Mouse (Mus musculus): ENCODE results near the gene Caskin2. TPM values are rescaled to one million over a fixed set of nuclear protein-coding genes. Genes with fewer than 3 reads are reported as not detected.

Gene Caskin2
- total and polyA plus RNA-seq, 3 experiments, result 6.5 to 10.9 TPM; not detected in 1

- TF ChIP-seq TBP (IDR thresholded peaks at IDR 0.05; ENCODE audit: low read depth, low read length), result no peak
- TF ChIP-seq SIN3A (IDR thresholded peaks at IDR 0.05; ENCODE audit: low read length), result no peak
- no peak for TF ChIP-seq ZC3H11A (IDR thresholded peaks at IDR 0.05; ENCODE audit: low read depth, low read length)
- no peak for TF ChIP-seq CHD2 (IDR thresholded peaks at IDR 0.05; ENCODE audit: low read length)
- no peak for TF ChIP-seq MAZ (IDR thresholded peaks at IDR 0.05; ENCODE audit: low read depth, low read length)
- no peak for TF ChIP-seq ZNF384 (IDR thresholded peaks at IDR 0.05; ENCODE audit: low read depth, low read length)
- no peak for TF ChIP-seq KAT2A (conservative IDR thresholded peaks at IDR 0.05; ENCODE audit: low read depth, low read length)
- TF ChIP-seq RAD21 (IDR thresholded peaks at IDR 0.05; ENCODE audit: low read depth, low read length), result no peak
- TF ChIP-seq ZKSCAN1 (IDR thresholded peaks at IDR 0.05; ENCODE audit: low read depth, low read length), result no peak
- no peak for TF ChIP-seq UBTF (IDR thresholded peaks at IDR 0.05; ENCODE audit: borderline replicate concordance, insufficient read depth, low read depth, low read length)
- TF ChIP-seq USF1 (IDR thresholded peaks at IDR 0.05; ENCODE audit: low read depth, low read length), result no peak
- TF ChIP-seq POLR2A (IDR thresholded peaks at IDR 0.05; ENCODE audit: control insufficient read depth in 1 of 2, insufficient read depth in 1 of 2, low read depth in 1 of 2, low read length in 2 of 2, poor library complexity in 1 of 2), result no peak
- no peak for TF ChIP-seq TCF12 (IDR thresholded peaks at IDR 0.05; ENCODE audit: low read depth, low read length)
- TF ChIP-seq POLR2AphosphoS5 (IDR thresholded peaks at IDR 0.05; ENCODE audit: borderline replicate concordance, low read depth, low read length), result no peak
- TF ChIP-seq BHLHE40 (IDR thresholded peaks at IDR 0.05; ENCODE audit: borderline replicate concordance, low read depth, low read length), result no peak
- TF ChIP-seq HCFC1 (IDR thresholded peaks at IDR 0.05; ENCODE audit: low read depth, low read length), result no peak
- H3K4me1 ChIP-seq (ENCODE audit: control insufficient read depth in 1 of 2, insufficient read depth in 2 of 2, low read length in 2 of 2), result no peaks in the 10 kb centered on the region
- no peaks in the 10 kb centered on the region for H3K79me2 ChIP-seq (ENCODE audit: control insufficient read depth, insufficient read depth, low read length, poor library complexity)
- no peaks in the 10 kb centered on the region for H3K9me3 ChIP-seq (replicated peaks; ENCODE audit: insufficient read depth, low read length)
- H3K9ac ChIP-seq (ENCODE audit: control insufficient read depth, low read depth, low read length, poor library complexity, severe bottlenecking), result no peak overlapping the region
- H3K36me3 ChIP-seq (ENCODE audit: control insufficient read depth in 1 of 2, insufficient read depth in 2 of 2, low read length in 2 of 2), result no peaks in the 10 kb centered on the region
- no peaks in the 10 kb centered on the region for H3K27me3 ChIP-seq (ENCODE audit: control insufficient read depth in 1 of 2, insufficient read depth in 2 of 2, low read length in 2 of 2)
- no peak for DNase-seq (ENCODE audit: low read depth, low spot score)
- H3K27ac ChIP-seq (ENCODE audit: control insufficient read depth, low read depth, low read length), result no peak overlapping the region
- H3K4me3 ChIP-seq (ENCODE audit: control insufficient read depth in 1 of 2, insufficient read depth in 1 of 2, low read depth in 2 of 2, low read length in 2 of 2), result no peak overlapping the region
These were observed 10.2 kb downstream of the Caskin2 start for GRCm38 (mm10) chr11:115803072-115803709.

GRCm38 (mm10) chr11:115800981-115801380 is 12.5 kb downstream of the Caskin2 start:
- no peak for TF ChIP-seq POLR2AphosphoS2 (IDR thresholded peaks at IDR 0.05; ENCODE audit: low read length)
- no peak for TF ChIP-seq USF2 (IDR thresholded peaks at IDR 0.05; ENCODE audit: borderline replicate concordance in 1 of 2, insufficient read depth in 1 of 2, low read depth in 1 of 2, low read length in 2 of 2)
- TF ChIP-seq ELF1 (IDR thresholded peaks at IDR 0.05; ENCODE audit: low read depth, low read length), result no peak
- TF ChIP-seq NELFE (IDR thresholded peaks at IDR 0.05; ENCODE audit: low read depth, low read length), result no peak
- no peak for TF ChIP-seq CHD1 (IDR thresholded peaks at IDR 0.05; ENCODE audit: low read depth, low read length)
- no peak for TF ChIP-seq NRF1 (IDR thresholded peaks at IDR 0.05; ENCODE audit: insufficient read depth, low read depth, low read length, poor library complexity, severe bottlenecking)
- TF ChIP-seq USF1 (IDR thresholded peaks at IDR 0.05; ENCODE audit: low read depth, low read length), result no peak
- TF ChIP-seq E2F4 (IDR thresholded peaks at IDR 0.05; ENCODE audit: borderline replicate concordance, low read depth, low read length), result no peak
- no peak for TF ChIP-seq GATA1 (IDR thresholded peaks at IDR 0.05; ENCODE audit: low read depth, low read length)
- no peak for TF ChIP-seq CHD2 (IDR thresholded peaks at IDR 0.05; ENCODE audit: low read length)
- no peak for TF ChIP-seq MXI1 (IDR thresholded peaks at IDR 0.05; ENCODE audit: low read depth, low read length)
- no peak for TF ChIP-seq MYC (IDR thresholded peaks at IDR 0.05; ENCODE audit: low read depth, low read length)
- TF ChIP-seq GABPA (IDR thresholded peaks at IDR 0.05; ENCODE audit: low read depth, low read length), result no peak
- TF ChIP-seq RAD21 (IDR thresholded peaks at IDR 0.05; ENCODE audit: low read depth, low read length), result no peak
- no peak for TF ChIP-seq MAZ (IDR thresholded peaks at IDR 0.05; ENCODE audit: low read depth, low read length)
- Histone ChIP-seq H3K27me3 (ENCODE audit: control insufficient read depth in 1 of 2, insufficient read depth in 2 of 2, low read length in 2 of 2) (no peaks in the 10 kb centered on the region), H3K27ac (ENCODE audit: control insufficient read depth, low read depth, low read length) (no peak overlapping the region), H3K36me3 (ENCODE audit: control insufficient read depth in 1 of 2, insufficient read depth in 2 of 2, low read length in 2 of 2) (peaks cover 0 to 3% of the 10 kb centered on the region in 2 experiments; a peak in 1 of 4 replicates), H3K9me3 (replicated peaks; ENCODE audit: insufficient read depth, low read length) (no peaks in the 10 kb centered on the region), H3K9ac (ENCODE audit: control insufficient read depth, low read depth, low read length, poor library complexity, severe bottlenecking) (no peak overlapping the region), H3K4me1 (ENCODE audit: control insufficient read depth in 1 of 2, insufficient read depth in 2 of 2, low read length in 2 of 2) (no peaks in the 10 kb centered on the region), H3K79me2 (ENCODE audit: control insufficient read depth, insufficient read depth, low read length, poor library complexity) (no peaks in the 10 kb centered on the region), H3K4me3 (ENCODE audit: control insufficient read depth in 1 of 2, insufficient read depth in 1 of 2, low read depth in 2 of 2, low read length in 2 of 2) (no peak overlapping the region)
- DNase-seq (ENCODE audit: low read depth, low spot score), result no peak

Data from MEL (cell line).